Mouse (Mus musculus): ENCODE results near the gene Defb23.

Defb23 gene

GRCm38 (mm10) chr2:152464570-152465150, at the start of gene Defb23:
Gene Defb23 (minus strand): TSS chr2:152464620.
- no peak for DNase-seq

- DNase-seq, result no peak
Measured at GRCm38 (mm10) chr2:152511592-152511991, 47.2 kb upstream of the Defb23 start, which contains the start of gene Defb26. Gene Defb26 (minus strand): TSS chr2:152511692.

- DNase-seq, result no peak
Measured at GRCm38 (mm10) chr2:152503950-152504349, 39.5 kb upstream of the Defb23 start.

GRCm38 (mm10) chr2:152500863-152501229, 36.4 kb upstream of the Defb23 start:
- no peak for DNase-seq

GRCm38 (mm10) chr2:152500204-152500862, 35.9 kb upstream of the Defb23 start:
- no peak for DNase-seq

- no peak for DNase-seq
Measured at GRCm38 (mm10) chr2:152498020-152498419, 33.6 kb upstream of the Defb23 start.

- DNase-seq, result no peak
Measured at GRCm38 (mm10) chr2:152493151-152493550, 28.7 kb upstream of the Defb23 start.

- no peak for DNase-seq
Measured at GRCm38 (mm10) chr2:152490038-152490437, 25.6 kb upstream of the Defb23 start, which contains the start of gene Defb22. Gene Defb22 (minus strand): TSS chr2:152490138.

GRCm38 (mm10) chr2:152487024-152487423, 22.6 kb upstream of the Defb23 start:
- no peak for DNase-seq

GRCm38 (mm10) chr2:152481726-152482125, 17.3 kb upstream of the Defb23 start:
- no peak for DNase-seq

GRCm38 (mm10) chr2:152480881-152481280, 16.5 kb upstream of the Defb23 start:
- no peak for DNase-seq

- DNase-seq, result no peak
Measured at GRCm38 (mm10) chr2:152476763-152477162, 12.3 kb upstream of the Defb23 start, which contains the start of gene Defb20. Gene Defb20 (plus strand): TSS chr2:152477063.

- no peak for DNase-seq
Measured at GRCm38 (mm10) chr2:152472434-152472833, 8.0 kb upstream of the Defb23 start.

GRCm38 (mm10) chr2:152470973-152471372, 6.6 kb upstream of the Defb23 start:
- DNase-seq, result peak; percentile 25 to 47

- DNase-seq, result no peak
Measured at GRCm38 (mm10) chr2:152459241-152459640, 5.2 kb downstream of the Defb23 start.

GRCm38 (mm10) chr2:152452101-152452781, 12.2 kb downstream of the Defb23 start:
- DNase-seq, result peak; percentile 27 to 52

GRCm38 (mm10) chr2:152450241-152450640, 14.2 kb downstream of the Defb23 start:
- peak; percentile 74 to 86 for DNase-seq

GRCm38 (mm10) chr2:152447461-152447860, 17.0 kb downstream of the Defb23 start:
- no peak for DNase-seq

- no peak for DNase-seq
Measured at GRCm38 (mm10) chr2:152446642-152447041, 17.8 kb downstream of the Defb23 start.

- DNase-seq, result peak; percentile 34 to 47
Measured at GRCm38 (mm10) chr2:152443281-152443680, 21.1 kb downstream of the Defb23 start.

- no peak for DNase-seq
Measured at GRCm38 (mm10) chr2:152442322-152442721, 22.1 kb downstream of the Defb23 start.

- no peak for DNase-seq
Measured at GRCm38 (mm10) chr2:152439833-152440232, 24.6 kb downstream of the Defb23 start.

GRCm38 (mm10) chr2:152438963-152439362, 25.5 kb downstream of the Defb23 start:
- no peak for DNase-seq

All from cerebellum, postnatal 36 days (tissue).